Mouse (Mus musculus): Measurements from ENCODE around the gene Tff2.

GRCm38 (mm10) chr17:31165127-31165526, 21.0 kb upstream of the Tff2 start, which contains the start of gene Tff1:
- TF ChIP-seq CTCF (IDR thresholded peaks at IDR 0.05; ENCODE audit: extremely low read depth, insufficient read length, insufficient replicate concordance, low read depth, low read length) (no peak), POLR2A (IDR thresholded peaks at IDR 0.05; ENCODE audit: low read depth, low read length) (no peak)
